Mouse (Mus musculus) MEL-GATA-1-ER (cell line): ENCODE measurements at regions not wholly inside any gene's neighbourhood (a gene's known extent, or its start where the extent isn't known, plus 50 kb on each side); places are given as distances from the start of the nearest gene placed in this dataset.

ENCODE experiments used
- DNase-seq: peaks from one replicate; pipeline ENCODE4 v3.0.0-alpha.2; 2012; ENCODE audit warnings: low read depth; ENCODE audit errors: extremely low read depth

- no peak for DNase-seq
Measured at GRCm38 (mm10) chrX:146428506-146428905, 533.8 kb upstream of the Htr2c start.

GRCm38 (mm10) chrX:146459891-146460290 is 502.4 kb upstream of the Htr2c start:
- no peak for DNase-seq

GRCm38 (mm10) chrX:146477581-146477980 is 484.7 kb upstream of the Htr2c start:
- no peak for DNase-seq

DNA sequence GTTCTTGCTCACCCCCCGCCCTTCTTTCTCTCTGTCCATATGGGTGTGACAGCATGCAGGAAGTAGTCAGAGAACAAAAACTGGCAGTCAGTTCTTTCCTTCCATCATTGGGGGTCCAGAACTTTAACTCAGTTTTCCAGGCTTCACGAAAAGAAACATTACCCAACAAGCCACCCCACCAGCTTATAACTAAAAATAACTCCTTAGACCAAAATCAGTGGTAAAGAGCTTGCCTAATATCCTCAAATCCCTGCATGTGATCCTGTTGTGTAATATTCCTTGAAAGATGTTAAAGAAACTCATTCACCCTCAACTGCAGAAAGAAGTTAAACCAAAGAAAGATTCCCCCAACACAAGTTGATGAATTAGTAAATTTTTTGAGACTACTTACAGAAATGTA is 449.8 kb upstream of the Htr2c start:
- no peak for DNase-seq

GRCm38 (mm10) chrX:146513261-146513660 is 449.1 kb upstream of the Htr2c start:
- no peak for DNase-seq

DNA sequence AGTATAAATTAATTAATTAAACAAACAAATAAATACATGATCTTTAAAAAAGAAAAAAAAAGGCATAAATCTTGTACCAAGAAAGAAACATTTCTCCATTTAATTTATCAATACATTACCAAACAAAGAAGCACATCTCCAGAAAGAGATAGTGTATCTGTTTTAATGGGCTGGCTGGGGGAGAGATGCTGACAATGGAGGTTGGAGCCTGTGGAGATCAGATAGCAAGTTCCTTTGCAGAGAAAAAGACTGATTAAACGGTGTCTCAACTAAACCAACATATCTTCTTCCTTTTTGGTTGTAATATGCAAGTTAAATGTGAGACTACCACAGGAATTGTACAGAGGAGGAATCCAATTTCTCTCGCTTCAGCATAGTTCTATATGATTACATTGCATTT is 433.5 kb upstream of the Htr2c start:
- DNase-seq = no peak

- no peak for DNase-seq
Measured at GRCm38 (mm10) chrX:146537811-146538210, 424.5 kb upstream of the Htr2c start.

GRCm38 (mm10) chrX:146558606-146559005 is 403.7 kb upstream of the Htr2c start:
- peak; percentile 8 for DNase-seq
